Comparison of ENCODE assay signal across 8 mouse cellular contexts in the genomic region with DNA sequence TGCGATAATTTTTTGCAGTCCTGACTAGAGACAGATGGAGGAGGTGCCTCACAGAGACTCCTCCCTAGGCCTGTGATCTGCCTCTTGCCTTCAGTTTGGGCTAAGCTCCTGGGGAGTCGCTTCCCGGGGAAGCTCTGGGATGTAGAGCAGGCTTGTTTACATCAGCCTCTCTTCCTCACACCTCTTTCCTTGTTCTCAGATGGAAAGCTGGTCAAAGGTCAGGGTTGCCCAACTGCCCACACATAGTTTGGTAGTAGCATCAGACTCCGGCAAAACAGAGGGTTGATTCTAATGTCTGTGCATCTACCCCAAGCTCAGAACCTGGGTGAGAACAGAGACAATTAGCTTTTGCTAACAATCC.
A peak's percentile ranks its signal among the peaks of the same experiment; 100 is the strongest.
DNase-seq lines count a peak whose midpoint lies in the region; ATAC-seq lines count a peak whose summit lies in the region.

No protein-coding gene starts in this region.

- 7% methylated on average over 4 of the region's 4 CpGs for WGBS in lung, embryonic 16.5 days

- peak overlapping the region; percentile 84 for H3K27ac ChIP-seq in lung, embryonic 16.5 days (ENCODE audit: low read length)

- ATAC-seq in lung, embryonic 16.5 days (ENCODE audit: low read depth): peak; percentile 89

- no peaks in the 10 kb centered on the region for H3K27me3 ChIP-seq in lung, embryonic 16.5 days (ENCODE audit: control insufficient read depth, insufficient read depth, low read depth, low read length)

- H3K9me3 ChIP-seq in lung, embryonic 16.5 days (ENCODE audit: control insufficient read depth, low read length): no peaks in the 10 kb centered on the region

- DNase-seq in urinary bladder, postnatal 14 days (ENCODE audit: low spot score): peak; percentile 46
- DNase-seq in urinary bladder, adult 2 months (ENCODE audit: low spot score): no peak
- peak; percentile 25 for DNase-seq in gastrocnemius, postnatal 10 days
- peak; percentile 52 for DNase-seq in kidney, adult 11 months
- DNase-seq in layer of hippocampus, adult 9-10 months (ENCODE audit: low spot score): no peak
- DNase-seq in spleen, postnatal 10 days (ENCODE audit: low spot score in 2 of 2): no peak
- DNase-seq in cerebellum, adult 18-20 months: no peak

- peak overlapping the region; percentile 18 for H3K4me2 ChIP-seq in lung, embryonic 16.5 days (ENCODE audit: low read depth, low read length)

- H3K36me3 ChIP-seq in lung, embryonic 16.5 days (ENCODE audit: control insufficient read depth, insufficient read depth, low read length): no peaks in the 10 kb centered on the region

- no peak overlapping the region for H3K9ac ChIP-seq in lung, embryonic 16.5 days (ENCODE audit: low read length)

- no peak overlapping the region for H3K4me3 ChIP-seq in lung, embryonic 16.5 days (ENCODE audit: low read length)

- peaks cover 29% of the 10 kb centered on the region for H3K4me1 ChIP-seq in lung, embryonic 16.5 days (replicated peaks; ENCODE audit: control insufficient read depth, insufficient read depth, low read length)

Comparison
In these comparisons a context has a peak if more than half of its experiments do, and no peak if none do; other contexts are left out.
1. DNase-seq: peak in urinary bladder, postnatal 14 days (single experiment), gastrocnemius, postnatal 10 days (single experiment) and kidney, adult 11 months (single experiment); none in urinary bladder, adult 2 months (single experiment), layer of hippocampus, adult 9-10 months (single experiment), spleen, postnatal 10 days (0 of 2) and cerebellum, adult 18-20 months (0 of 2).